In genomic region chr11:50977216-50977615, GRCm38 (mm10) we compare ENCODE assay signal across 18 mouse cellular contexts. TPM values are rescaled to one million over a fixed set of nuclear protein-coding genes. Genes with fewer than 3 reads are reported as not detected.
DNase-seq lines count a peak whose midpoint lies in the region; ATAC-seq and TF ChIP-seq lines count a peak whose summit lies in the region.
"Had no signal": no experiment of that assay in that cellular context is flagged by ENCODE, and none has a peak within 500 bp of the region (broad histone marks: within the 10 kb centered on the region; RNA-seq: fewer than 3 reads in every experiment).

No protein-coding gene starts in this region.

- no peak for ATAC-seq in lung, embryonic 14.5 days (ENCODE audit: insufficient read depth)
- no peak for ATAC-seq in stomach, postnatal 0 days (ENCODE audit: low FRiP score, low TSS enrichment)
- no peak for ATAC-seq in megakaryocyte progenitor cell, adult 5-6 weeks (replicated peaks; ENCODE audit: poor library complexity)
- ATAC-seq: forebrain, embryonic 14.5 days had no signal

- H3K27ac ChIP-seq in lung, embryonic 14.5 days (ENCODE audit: low read depth): no peak overlapping the region
- H3K27ac ChIP-seq in stomach, postnatal 0 days (replicated peaks): no peak overlapping the region
- H3K27ac ChIP-seq: kidney, embryonic 15.5 days; left cerebral cortex, adult 2 months; liver, embryonic 15.5 days had no signal

- DNase-seq in cerebellum, postnatal 25 days: peak; percentile 8
- no peak for DNase-seq in cerebellum, adult 8-10 months
- DNase-seq in lung, embryonic 14.5 days: peak; percentile 23
- DNase-seq in lung, adult 2 months: no peak
- DNase-seq in adrenal gland, postnatal 10 days: peak; percentile 46
- DNase-seq in stomach, postnatal 0 days (ENCODE audit: low spot score): no peak
- no peak for DNase-seq in gastrocnemius, postnatal 36 days
- DNase-seq: cerebellum, adult 11 months; heart, adult 18-20 months; heart, postnatal 36 days had no signal

- H3K27me3 ChIP-seq in lung, embryonic 14.5 days (ENCODE audit: insufficient read depth, low read length): no peaks in the 10 kb centered on the region
- no peaks in the 10 kb centered on the region for H3K27me3 ChIP-seq in stomach, postnatal 0 days (ENCODE audit: control insufficient read depth, insufficient read depth, low read length)
- H3K27me3 ChIP-seq: kidney, embryonic 15.5 days; liver, embryonic 15.5 days had no signal

- H3K9ac ChIP-seq in lung, embryonic 14.5 days: no peak overlapping the region
- H3K9ac ChIP-seq in stomach, postnatal 0 days (ENCODE audit: low read length): no peak overlapping the region
- H3K9ac ChIP-seq: kidney, embryonic 15.5 days; liver, embryonic 15.5 days had no signal

- no peak overlapping the region for H3K4me3 ChIP-seq in lung, embryonic 14.5 days (ENCODE audit: low read depth, low read length)
- H3K4me3 ChIP-seq in lung, adult 2 months (replicated peaks; ENCODE audit: extremely low read depth, low read depth, low read length): no peak overlapping the region
- no peak overlapping the region for H3K4me3 ChIP-seq in stomach, postnatal 0 days (ENCODE audit: low read depth, low read length)
- H3K4me3 ChIP-seq: kidney, embryonic 15.5 days; left cerebral cortex, adult 2 months; liver, embryonic 15.5 days had no signal

- TF ChIP-seq POLR2A in lung, adult 2 months (IDR thresholded peaks at IDR 0.05; ENCODE audit: borderline replicate concordance, extremely low read depth, low read depth, low read length): no peak

- TF ChIP-seq EP300 in stomach, postnatal 0 days (optimal IDR thresholded peaks at IDR 0.05): no peak

- no peaks in the 10 kb centered on the region for H3K4me1 ChIP-seq in lung, embryonic 14.5 days (ENCODE audit: insufficient read depth)
- H3K4me1 ChIP-seq in lung, adult 2 months (ENCODE audit: control insufficient read depth, insufficient read depth, low read length): no peaks in the 10 kb centered on the region
- no peaks in the 10 kb centered on the region for H3K4me1 ChIP-seq in stomach, postnatal 0 days (replicated peaks; ENCODE audit: control insufficient read depth, insufficient read depth)
- H3K4me1 ChIP-seq: kidney, embryonic 15.5 days; liver, embryonic 15.5 days had no signal

- H3K9me3 ChIP-seq in lung, embryonic 14.5 days (ENCODE audit: low read depth, low read length): no peaks in the 10 kb centered on the region
- no peaks in the 10 kb centered on the region for H3K9me3 ChIP-seq in stomach, postnatal 0 days (ENCODE audit: control insufficient read depth, low read length)
- H3K9me3 ChIP-seq: kidney, embryonic 15.5 days; liver, embryonic 15.5 days had no signal

- TF ChIP-seq CTCF in lung, embryonic 14.5 days (IDR thresholded peaks at IDR 0.05; ENCODE audit: low read depth): peak; percentile 48
- no peak for TF ChIP-seq CTCF in lung, adult 2 months (IDR thresholded peaks at IDR 0.05; ENCODE audit: insufficient read depth, low read length)
- peak; percentile 38 for TF ChIP-seq CTCF in stomach, postnatal 0 days (IDR thresholded peaks at IDR 0.05; ENCODE audit: low read depth)

- no peak overlapping the region for H3K4me2 ChIP-seq in lung, embryonic 14.5 days
- no peak overlapping the region for H3K4me2 ChIP-seq in stomach, postnatal 0 days (replicated peaks; ENCODE audit: low read depth)
- H3K4me2 ChIP-seq: kidney, embryonic 15.5 days; liver, embryonic 15.5 days had no signal

- no peaks in the 10 kb centered on the region for H3K36me3 ChIP-seq in lung, embryonic 14.5 days (ENCODE audit: insufficient read depth)
- no peaks in the 10 kb centered on the region for H3K36me3 ChIP-seq in stomach, postnatal 0 days (ENCODE audit: control insufficient read depth, insufficient read depth, low read length)
- H3K36me3 ChIP-seq: kidney, embryonic 15.5 days; liver, embryonic 15.5 days had no signal

- WGBS in lung, embryonic 14.5 days: 68% methylated on average over 4 of the region's 4 CpGs
- WGBS in lung, adult 2 months: 70% methylated on average over 4 of the region's 4 CpGs
- 65% methylated on average over 4 of the region's 4 CpGs for WGBS in stomach, postnatal 0 days

- intact Hi-C loops in gastrocnemius, postnatal 36 days (cut with DNase I): no loop called here

RNA-seq across cellular contexts. Expression of gene Olfr1377, which starts 4.6 kb away (rescaled TPM):
- not detected in 2 replicates for polyA plus RNA-seq in lung, embryonic 14.5 days (2014; fragmentation: Nextera tagmentation; extraction: Ambion mirVana)
- polyA plus RNA-seq in lung, adult 2 months (2012; rRNA removed): not detected in 2 replicates
- not detected for total RNA-seq in adrenal gland, postnatal 10 days (2021)
- polyA plus RNA-seq in stomach, postnatal 0 days (2015; fragmentation: Nextera tagmentation; extraction: Ambion mirVana): not detected in 2 replicates
- total RNA-seq in megakaryocyte progenitor cell, adult 5-6 weeks (2015): not detected in 2 replicates
- not detected in 2 replicates for total RNA-seq in megakaryocyte progenitor cell, adult 5-6 weeks (2017)
- total RNA-seq in gastrocnemius, postnatal 36 days (2021): not detected
- total RNA-seq: heart, adult 18-20 months; heart, postnatal 36 days; left cerebral cortex, adult 2 months; megakaryocyte, adult 5-6 weeks had no signal
- polyA plus RNA-seq: C2C12; forebrain, embryonic 14.5 days; kidney, embryonic 15.5 days; liver, embryonic 15.5 days had no signal

RNA-seq across cellular contexts. Expression of gene Olfr1378, which starts 10.9 kb away (rescaled TPM):
- not detected in 2 replicates for polyA plus RNA-seq in lung, embryonic 14.5 days (2014; fragmentation: Nextera tagmentation; extraction: Ambion mirVana)
- not detected in 2 replicates for polyA plus RNA-seq in lung, adult 2 months (2012; rRNA removed)
- not detected for total RNA-seq in adrenal gland, postnatal 10 days (2021)
- polyA plus RNA-seq in stomach, postnatal 0 days (2015; fragmentation: Nextera tagmentation; extraction: Ambion mirVana): not detected in 2 replicates
- not detected in 2 replicates for total RNA-seq in megakaryocyte progenitor cell, adult 5-6 weeks (2015)
- not detected in 2 replicates for total RNA-seq in megakaryocyte progenitor cell, adult 5-6 weeks (2017)
- total RNA-seq in gastrocnemius, postnatal 36 days (2021): not detected
- total RNA-seq: heart, adult 18-20 months; heart, postnatal 36 days; left cerebral cortex, adult 2 months; megakaryocyte, adult 5-6 weeks had no signal
- polyA plus RNA-seq: C2C12; embryonic facial prominence, embryonic 14.5 days; forebrain, embryonic 14.5 days; kidney, embryonic 15.5 days; liver, embryonic 15.5 days had no signal

RNA-seq across cellular contexts. Expression of gene Prop1, which starts 23.7 kb away (rescaled TPM):
- polyA plus RNA-seq in lung, embryonic 14.5 days (2014; fragmentation: Nextera tagmentation; extraction: Ambion mirVana): not detected in 2 replicates
- not detected in 2 replicates for polyA plus RNA-seq in lung, adult 2 months (2012; rRNA removed)
- not detected for total RNA-seq in adrenal gland, postnatal 10 days (2021)
- not detected in 2 replicates for polyA plus RNA-seq in stomach, postnatal 0 days (2015; fragmentation: Nextera tagmentation; extraction: Ambion mirVana)
- total RNA-seq in megakaryocyte progenitor cell, adult 5-6 weeks (2015): not detected in 2 replicates
- total RNA-seq in megakaryocyte progenitor cell, adult 5-6 weeks (2017): not detected in 2 replicates
- not detected for total RNA-seq in gastrocnemius, postnatal 36 days (2021)
- total RNA-seq: heart, adult 18-20 months; heart, postnatal 36 days; left cerebral cortex, adult 2 months; megakaryocyte, adult 5-6 weeks had no signal
- polyA plus RNA-seq: C2C12; embryonic facial prominence, embryonic 14.5 days; forebrain, embryonic 14.5 days; kidney, embryonic 15.5 days; liver, embryonic 15.5 days had no signal

RNA-seq across cellular contexts. Expression of gene Olfr51, which starts 26.2 kb away (rescaled TPM):
- polyA plus RNA-seq in lung, embryonic 14.5 days (2014; fragmentation: Nextera tagmentation; extraction: Ambion mirVana): not detected in 2 replicates
- not detected in 2 replicates for polyA plus RNA-seq in lung, adult 2 months (2012; rRNA removed)
- total RNA-seq in adrenal gland, postnatal 10 days (2021): not detected
- not detected in 2 replicates for polyA plus RNA-seq in stomach, postnatal 0 days (2015; fragmentation: Nextera tagmentation; extraction: Ambion mirVana)
- total RNA-seq in megakaryocyte progenitor cell, adult 5-6 weeks (2015): not detected in 2 replicates
- total RNA-seq in megakaryocyte progenitor cell, adult 5-6 weeks (2017): not detected in 2 replicates
- total RNA-seq in gastrocnemius, postnatal 36 days (2021): not detected
- total RNA-seq: heart, adult 18-20 months; heart, postnatal 36 days; left cerebral cortex, adult 2 months; megakaryocyte, adult 5-6 weeks had no signal
- polyA plus RNA-seq: C2C12; embryonic facial prominence, embryonic 14.5 days; forebrain, embryonic 14.5 days; kidney, embryonic 15.5 days; liver, embryonic 15.5 days had no signal

RNA-seq across cellular contexts. Expression of gene 4933414I15Rik, which starts 33.7 kb away (rescaled TPM):
- not detected in 2 replicates for polyA plus RNA-seq in lung, embryonic 14.5 days (2014; fragmentation: Nextera tagmentation; extraction: Ambion mirVana)
- polyA plus RNA-seq in lung, adult 2 months (2012; rRNA removed): not detected in 2 replicates
- total RNA-seq in adrenal gland, postnatal 10 days (2021): not detected
- 0.07 TPM in 1 of 2 replicates, not detected in the other for polyA plus RNA-seq in stomach, postnatal 0 days (2015; fragmentation: Nextera tagmentation; extraction: Ambion mirVana)
- not detected in 2 replicates for total RNA-seq in megakaryocyte progenitor cell, adult 5-6 weeks (2015)
- not detected in 2 replicates for total RNA-seq in megakaryocyte progenitor cell, adult 5-6 weeks (2017)
- total RNA-seq in gastrocnemius, postnatal 36 days (2021): not detected
- total RNA-seq: heart, adult 18-20 months; heart, postnatal 36 days; left cerebral cortex, adult 2 months; megakaryocyte, adult 5-6 weeks had no signal
- polyA plus RNA-seq: C2C12; embryonic facial prominence, embryonic 14.5 days; forebrain, embryonic 14.5 days; kidney, embryonic 15.5 days; liver, embryonic 15.5 days had no signal

Comparison
In these comparisons a context has a peak if more than half of its experiments do, and no peak if none do; other contexts are left out.
1. DNase-seq: peak in cerebellum, postnatal 25 days (2 of 2), lung, embryonic 14.5 days (single experiment) and adrenal gland, postnatal 10 days (single experiment); none in cerebellum, adult 8-10 months (single experiment), lung, adult 2 months (single experiment), stomach, postnatal 0 days (single experiment) and gastrocnemius, postnatal 36 days (0 of 2).